Mouse (Mus musculus) layer of hippocampus, postnatal 36 days (tissue): ENCODE measurements around the gene Wls. TPM values are rescaled to one million over a fixed set of nuclear protein-coding genes. Genes with fewer than 3 reads are reported as not detected.

Experiments
- DNase-seq, 2 experiments: peaks; one replicate each; pipeline ENCODE4 v3.0.0; 2022
- total RNA-seq, 2 experiments: library from RNA; stranded (reverse); gene quantifications; 2 replicates each; pipeline ENCODE4 v1.2.3; 2021

Gene Wls
- total RNA-seq, 2 experiments from 2014 or later: 20.6 to 22.2 TPM

DNA sequence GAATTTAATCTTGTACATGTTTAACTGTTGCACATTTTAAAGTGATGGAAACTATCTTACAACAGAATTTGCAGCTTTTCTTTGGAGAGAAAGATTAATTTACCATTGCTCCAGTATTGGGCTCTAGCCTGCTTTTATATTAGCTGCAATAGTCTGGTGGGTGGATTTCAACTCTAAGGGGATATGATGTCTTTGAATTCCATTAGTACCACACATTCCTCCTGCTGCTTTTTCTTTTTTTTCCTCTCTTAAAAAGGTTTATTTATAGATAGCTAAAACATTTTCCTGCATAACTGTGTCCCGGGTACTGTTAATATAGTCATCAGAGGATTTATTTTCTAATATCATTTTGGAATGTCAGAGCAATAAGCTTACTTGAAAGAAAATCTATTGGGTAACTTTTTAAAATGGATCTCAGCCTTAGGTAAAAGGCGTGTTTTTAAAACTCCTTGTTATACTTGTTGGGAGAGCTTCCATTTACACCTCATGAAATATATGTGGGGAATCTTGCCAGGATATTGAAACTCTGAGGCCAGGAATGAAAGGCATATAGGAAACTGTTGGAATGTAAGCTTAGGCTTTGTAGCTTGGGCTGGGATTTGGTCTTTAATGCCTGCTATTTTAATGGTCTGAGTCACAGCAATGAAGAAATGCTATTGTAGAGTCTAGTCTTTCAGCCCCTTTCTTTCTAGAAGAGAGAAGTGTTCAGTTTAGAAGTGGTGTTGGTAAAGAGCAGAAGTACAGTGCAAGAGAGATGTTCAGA lies 78.0 kb downstream of the Wls start:
- no peak for DNase-seq

Other genes starting within 250 kb of the Wls start
- gene Rpe65, start 240.5 kb upstream of the Wls start, total RNA-seq: not detected